Mouse (Mus musculus) midbrain, postnatal 0 days (tissue): ENCODE measurements around the gene Caly. TPM values are rescaled to one million over a fixed set of nuclear protein-coding genes. Genes with fewer than 3 reads are reported as not detected.

Source experiments
- ATAC-seq: fragments of 200-750 bp; cut with Nextera tagmentation; 2 replicates; pipeline ENCODE4 v1.8.0; 2017; ENCODE audit warnings: moderate number of reproducible peaks, mild to moderate bottlenecking, moderate TSS enrichment, moderate library complexity; ENCODE audit not compliant: low FRiP score
- DNase-seq: peaks from one replicate; pipeline ENCODE4 v3.0.0-alpha.2; 2015; ENCODE audit warnings: low spot score
- H3K27ac ChIP-seq: fragments of 300-500 bp; sonication (generic); 2 replicates; pipeline ENCODE4 v1.5.1; 2014; ENCODE audit warnings: low read depth, mild to moderate bottlenecking, low read length, mixed read lengths
- H3K27me3 ChIP-seq: fragments of 300-500 bp; sonication (generic); 2 replicates; pipeline ENCODE4 v1.6.1; 2014; ENCODE audit warnings: low read length, control low read depth, mixed read lengths; ENCODE audit not compliant: insufficient read depth
- H3K36me3 ChIP-seq: fragments of 300-500 bp; sonication (generic); 2 replicates; pipeline ENCODE4 v1.6.1; 2014; ENCODE audit warnings: low read length, control low read depth, mixed read lengths; ENCODE audit not compliant: insufficient read depth
- H3K4me1 ChIP-seq: fragments of 300-500 bp; sonication (generic); 2 replicates; pipeline ENCODE4 v1.6.1; 2014; ENCODE audit warnings: mild to moderate bottlenecking, control low read depth, antibody characterized with exemption, low read length, mixed read lengths; ENCODE audit not compliant: insufficient read depth
- H3K4me2 ChIP-seq: fragments of 300-500 bp; sonication (generic); 2 replicates; pipeline ENCODE4 v1.6.1; 2014; ENCODE audit warnings: low read depth, mild to moderate bottlenecking, low read length, mixed read lengths; ENCODE audit not compliant: poor library complexity, severe bottlenecking
- H3K4me3 ChIP-seq: fragments of 300-500 bp; sonication (generic); 2 replicates; pipeline ENCODE4 v1.5.1; 2014; ENCODE audit warnings: low read depth, mild to moderate bottlenecking, low read length, moderate library complexity
- H3K9ac ChIP-seq: fragments of 300-500 bp; sonication (generic); replicated peaks from 2 replicates; pipeline ENCODE4 v1.6.1; 2014; ENCODE audit warnings: mild to moderate bottlenecking, low read length, moderate library complexity, mixed read lengths; ENCODE audit not compliant: poor library complexity, severe bottlenecking
- H3K9me3 ChIP-seq: fragments of 300-500 bp; sonication (generic); 2 replicates; pipeline ENCODE4 v1.6.1; 2016; ENCODE audit warnings: low read length, control low read depth
- CTCF ChIP-seq: IDR thresholded peaks from 2 replicates; pipeline ENCODE4 v1.5.1; 2016; ENCODE audit warnings: antibody characterized with exemption, mild to moderate bottlenecking
- WGBS: fragments of 180-500 bp; shearing (Covaris S2); extraction: QIAGEN DNeasy Blood & Tissue Kit; methylation state at CpG from one replicate; pipeline ENCODE4 v1.1.7; 2014; 5-methylcytosine and 5-hydroxymethylcytosine counted together
- polyA plus RNA-seq: library from polyadenylated mRNA; unstranded; fragments of >200 nt; fragmentation: Nextera tagmentation; extraction: Ambion mirVana; gene quantifications from 2 replicates; pipeline ENCODE4 v1.2.1, GENCODE M21; 2015
- total RNA-seq: library from RNA; depleted of rRNA; stranded (reverse); fragments of >200 nt; gene quantifications from 2 replicates; pipeline ENCODE4 v1.2.3, GENCODE M21; 2014

The Caly gene
- total and polyA plus RNA-seq, 2 experiments from 2014 or later: 435 to 595 TPM

- DNase-seq: no peak
Measured at GRCm38 (mm10) chr7:140095556-140095955, 13.2 kb upstream of the Caly start.

GRCm38 (mm10) chr7:140094954-140095353 is 12.6 kb upstream of the Caly start:
- no peak overlapping the region for H3K4me2 ChIP-seq
- DNase-seq (no peak), ATAC-seq (no peak)
- TF ChIP-seq CTCF: no peak
- no peak overlapping the region for H3K27ac ChIP-seq
- H3K27me3 ChIP-seq: no peaks in the 10 kb centered on the region
- H3K9ac ChIP-seq: no peak overlapping the region
- peaks cover 4% of the 10 kb centered on the region; the same call in 1 of the 2 replicates for H3K36me3 ChIP-seq
- no peak overlapping the region for H3K4me3 ChIP-seq
- no peaks in the 10 kb centered on the region for H3K4me1 ChIP-seq
- H3K9me3 ChIP-seq: no peaks in the 10 kb centered on the region
- 65% methylated on average over 5 of the region's 5 CpGs for WGBS

More at GRCm38 (mm10) chr7:140095556-140095955, 13.2 kb upstream of the Caly start:
- Histone ChIP-seq H3K4me3 (no peak overlapping the region), H3K4me1 (no peaks in the 10 kb centered on the region), H3K9me3 (no peaks in the 10 kb centered on the region), H3K4me2 (no peak overlapping the region), H3K27ac (no peak overlapping the region), H3K36me3 (peaks cover 4% of the 10 kb centered on the region; the same call in 1 of the 2 replicates), H3K27me3 (no peaks in the 10 kb centered on the region), H3K9ac (no peak overlapping the region)
- no peak for ATAC-seq
- WGBS: 47% methylated on average over 1 of the region's 1 CpGs
- no peak for TF ChIP-seq CTCF

GRCm38 (mm10) chr7:140092924-140093528 is 10.7 kb upstream of the Caly start, which contains the start of gene Prap1:
Prap1 (plus strand) TSS chr7:140093395.
- no peaks in the 10 kb centered on the region for H3K4me1 ChIP-seq
- DNase-seq (no peak), ATAC-seq (no peak)
- no peak within 1 kb of the TSS for H3K4me2 ChIP-seq
- no peaks in the 10 kb centered on the region for H3K36me3 ChIP-seq
- TF ChIP-seq CTCF: no peak
- WGBS: 67% methylated on average over 5 of the region's 5 CpGs
- H3K27me3 ChIP-seq: no peaks in the 10 kb centered on the region
- no peak within 1 kb of the TSS for H3K27ac ChIP-seq
- H3K4me3 ChIP-seq: no peak within 1 kb of the TSS
- no peak within 1 kb of the TSS for H3K9ac ChIP-seq
- H3K9me3 ChIP-seq: no peaks in the 10 kb centered on the region

- Histone ChIP-seq H3K9me3 (no peaks in the 10 kb centered on the region), H3K27me3 (no peaks in the 10 kb centered on the region), H3K4me3 (no peak overlapping the region), H3K27ac (no peak overlapping the region), H3K4me2 (no peak overlapping the region), H3K36me3 (no peaks in the 10 kb centered on the region), H3K4me1 (no peaks in the 10 kb centered on the region), H3K9ac (no peak overlapping the region)
- DNase-seq (no peak), ATAC-seq (no peak)
- WGBS: 70% methylated on average over 10 of the region's 10 CpGs
- TF ChIP-seq CTCF: no peak
Measured at GRCm38 (mm10) chr7:140090601-140091000, 8.3 kb upstream of the Caly start.

- 4% methylated on average over 20 of the region's 20 CpGs for WGBS
- peak overlapping the region; percentile 44 for H3K4me3 ChIP-seq
- H3K4me1 ChIP-seq: peaks cover 7% of the 10 kb centered on the region; the same call in 1 of the 2 replicates
- TF ChIP-seq CTCF: no peak
- peak; percentile 73 for ATAC-seq
- H3K9me3 ChIP-seq: no peaks in the 10 kb centered on the region
- H3K36me3 ChIP-seq: no peaks in the 10 kb centered on the region
- peak overlapping the region; percentile 69 for H3K9ac ChIP-seq
- H3K27ac ChIP-seq: peak overlapping the region; percentile 84
- peak overlapping the region; percentile 71 for H3K4me2 ChIP-seq
- H3K27me3 ChIP-seq: no peaks in the 10 kb centered on the region; the same call in 1 of the 2 replicates
- peak; percentile 62 for DNase-seq
Measured at GRCm38 (mm10) chr7:140081408-140082241, 723 bp downstream of the Caly start.
